Mouse (Mus musculus) MEL (cell line): ENCODE measurements at regions not wholly inside any gene's neighbourhood (a gene's known extent, or its start where the extent isn't known, plus 50 kb on each side); places are given as distances from the start of the nearest gene placed in this dataset.

Experiments
- DNase-seq: peaks from one replicate; pipeline ENCODE4 v3.0.0; 2011; ENCODE audit warnings: low read depth, low spot score
- H3K27ac ChIP-seq: 2 replicates; pipeline ENCODE4 v1.5.1; 2012; ENCODE audit warnings: low read depth, mild to moderate bottlenecking, control low read depth, low read length, moderate library complexity; ENCODE audit not compliant: control insufficient read depth
- H3K27me3 ChIP-seq, 2 experiments: fragments of 150-350 bp in 1 of 2; sonication (generic) in 1 of 2; 2 replicates each; pipeline ENCODE4 v1.6.1; 2012; ENCODE audit warnings: low read length in 2 of 2, mild to moderate bottlenecking in 2 of 2, improper control_type of control experiment in 1 of 2, moderate library complexity in 1 of 2; ENCODE audit not compliant: insufficient read depth in 2 of 2, control insufficient read depth in 1 of 2
- H3K36me3 ChIP-seq, 2 experiments: 2 replicates each; pipeline ENCODE4 v1.6.1; 2012 to 2014; ENCODE audit warnings: low read length in 2 of 2, improper control_type of control experiment in 1 of 2, inconsistent platforms in 1 of 2, mild to moderate bottlenecking in 1 of 2; ENCODE audit not compliant: insufficient read depth in 2 of 2, control insufficient read depth in 1 of 2
- H3K4me1 ChIP-seq, 2 experiments: fragments of 150-350 bp in 1 of 2; sonication (generic) in 1 of 2; 2 replicates each; pipeline ENCODE4 v1.6.1; 2012; ENCODE audit warnings: low read length in 2 of 2, improper control_type of control experiment in 1 of 2, mild to moderate bottlenecking in 1 of 2; ENCODE audit not compliant: insufficient read depth in 2 of 2, control insufficient read depth in 1 of 2
- H3K4me3 ChIP-seq, 2 experiments: fragments of 150-350 bp in 1 of 2; sonication (generic) in 1 of 2; 2 replicates each; pipeline ENCODE4 v1.5.1; 2012; ENCODE audit warnings: low read depth in 2 of 2, low read length in 2 of 2, mild to moderate bottlenecking in 2 of 2, moderate library complexity in 2 of 2, control low read depth in 1 of 2, improper control_type of control experiment in 1 of 2; ENCODE audit not compliant: control insufficient read depth in 1 of 2, insufficient read depth in 1 of 2
- H3K79me2 ChIP-seq: 2 replicates; pipeline ENCODE4 v1.6.1; 2012; ENCODE audit warnings: mild to moderate bottlenecking, low read length, moderate library complexity; ENCODE audit not compliant: control insufficient read depth, poor library complexity, insufficient read depth
- H3K9ac ChIP-seq: 2 replicates; pipeline ENCODE4 v1.6.1; 2012; ENCODE audit warnings: low read depth, mild to moderate bottlenecking, control low read depth, low read length, moderate library complexity; ENCODE audit not compliant: control insufficient read depth, poor library complexity, severe bottlenecking
- H3K9me3 ChIP-seq: fragments of 150-350 bp; sonication (generic); replicated peaks from 2 replicates; pipeline ENCODE4 v1.6.1; 2012; ENCODE audit warnings: mild to moderate bottlenecking, low read length, improper control_type of control experiment, moderate library complexity; ENCODE audit not compliant: insufficient read depth
- BHLHE40 ChIP-seq: IDR thresholded peaks from 2 replicates; pipeline ENCODE4 v1.6.1; 2012; ENCODE audit warnings: low read depth, mild to moderate bottlenecking, inconsistent platforms, low read length, improper control_type of control experiment, borderline replicate concordance
- CTCF ChIP-seq, 3 experiments: IDR thresholded peaks in 2 of 3; conservative IDR thresholded peaks in 1 of 3; 2 replicates each; pipeline ENCODE4 v1.5.1; 2011 to 2012; ENCODE audit warnings: low read length in 3 of 3, low read depth in 2 of 3, mild to moderate bottlenecking in 2 of 3, improper control_type of control experiment in 1 of 3, inconsistent platforms in 1 of 3, mixed read lengths in 1 of 3, moderate library complexity in 1 of 3; ENCODE audit not compliant: control insufficient read depth in 1 of 3, insufficient read depth in 1 of 3, poor library complexity in 1 of 3, severe bottlenecking in 1 of 3
- GABPA ChIP-seq: IDR thresholded peaks from 2 replicates; pipeline ENCODE4 v1.6.1; 2012; ENCODE audit warnings: low read depth, mild to moderate bottlenecking, inconsistent platforms, low read length, improper control_type of control experiment, moderate library complexity
- JUND ChIP-seq: IDR thresholded peaks from 2 replicates; pipeline ENCODE4 v1.6.1; 2011; ENCODE audit warnings: low read depth, mild to moderate bottlenecking, improper control_type of control experiment, low read length
- KAT2A ChIP-seq: conservative IDR thresholded peaks from 2 replicates; pipeline ENCODE4 v1.6.1; 2012; ENCODE audit warnings: low read depth, low read length, improper control_type of control experiment, inconsistent platforms
- MAFK ChIP-seq: IDR thresholded peaks from 2 replicates; pipeline ENCODE4 v1.6.1; 2011; ENCODE audit warnings: low read depth, mild to moderate bottlenecking, low read length, improper control_type of control experiment, borderline replicate concordance
- MEF2A ChIP-seq: IDR thresholded peaks from 2 replicates; pipeline ENCODE4 v1.6.1; 2014; ENCODE audit warnings: low read depth, mild to moderate bottlenecking, inconsistent platforms, low read length, improper control_type of control experiment; ENCODE audit not compliant: poor library complexity, insufficient replicate concordance, severe bottlenecking; ENCODE audit errors: extremely low read depth
- MYB ChIP-seq: IDR thresholded peaks from 2 replicates; pipeline ENCODE4 v1.6.1; 2011; ENCODE audit warnings: mild to moderate bottlenecking, low read depth, low read length, improper control_type of control experiment
- NELFE ChIP-seq: IDR thresholded peaks from 2 replicates; pipeline ENCODE4 v1.6.1; 2011; ENCODE audit warnings: low read depth, low read length, improper control_type of control experiment
- NRF1 ChIP-seq: IDR thresholded peaks from 2 replicates; pipeline ENCODE4 v1.6.1; 2014; ENCODE audit warnings: low read depth, mild to moderate bottlenecking, inconsistent platforms, low read length, improper control_type of control experiment, moderate library complexity; ENCODE audit not compliant: poor library complexity, insufficient read depth, severe bottlenecking
- POLR2AphosphoS2 ChIP-seq: IDR thresholded peaks from 2 replicates; pipeline ENCODE4 v1.6.1; 2011; ENCODE audit warnings: low read length, improper control_type of control experiment
- RAD21 ChIP-seq: IDR thresholded peaks from 2 replicates; pipeline ENCODE4 v1.6.1; 2011; ENCODE audit warnings: mild to moderate bottlenecking, low read depth, low read length, improper control_type of control experiment
- RCOR1 ChIP-seq: IDR thresholded peaks from 2 replicates; pipeline ENCODE4 v1.6.1; 2012; ENCODE audit warnings: low read depth, mild to moderate bottlenecking, inconsistent platforms, low read length, improper control_type of control experiment
- SIN3A ChIP-seq: IDR thresholded peaks from 2 replicates; pipeline ENCODE4 v1.6.1; 2012; ENCODE audit warnings: low read length, improper control_type of control experiment, inconsistent platforms
- SMC3 ChIP-seq: IDR thresholded peaks from 2 replicates; pipeline ENCODE4 v1.6.1; 2011; ENCODE audit warnings: low read depth, low read length, improper control_type of control experiment
- TAL1 ChIP-seq: IDR thresholded peaks from 2 replicates; pipeline ENCODE4 v1.6.1; 2012; ENCODE audit warnings: mild to moderate bottlenecking, inconsistent platforms, low read length, moderate library complexity, mixed read lengths
- TBP ChIP-seq: IDR thresholded peaks from 2 replicates; pipeline ENCODE4 v1.8.0; 2011; ENCODE audit warnings: low read depth, low read length, improper control_type of control experiment
- TCF12 ChIP-seq: IDR thresholded peaks from 2 replicates; pipeline ENCODE4 v1.6.1; 2014; ENCODE audit warnings: low read depth, mild to moderate bottlenecking, inconsistent platforms, low read length, improper control_type of control experiment, moderate library complexity
- ZKSCAN1 ChIP-seq: IDR thresholded peaks from 2 replicates; pipeline ENCODE4 v1.6.1; 2012; ENCODE audit warnings: low read depth, mild to moderate bottlenecking, inconsistent platforms, low read length, improper control_type of control experiment, moderate library complexity
- ZNF384 ChIP-seq: IDR thresholded peaks from 2 replicates; pipeline ENCODE4 v1.6.1; 2012; ENCODE audit warnings: low read depth, mild to moderate bottlenecking, inconsistent platforms, low read length, improper control_type of control experiment

DNA sequence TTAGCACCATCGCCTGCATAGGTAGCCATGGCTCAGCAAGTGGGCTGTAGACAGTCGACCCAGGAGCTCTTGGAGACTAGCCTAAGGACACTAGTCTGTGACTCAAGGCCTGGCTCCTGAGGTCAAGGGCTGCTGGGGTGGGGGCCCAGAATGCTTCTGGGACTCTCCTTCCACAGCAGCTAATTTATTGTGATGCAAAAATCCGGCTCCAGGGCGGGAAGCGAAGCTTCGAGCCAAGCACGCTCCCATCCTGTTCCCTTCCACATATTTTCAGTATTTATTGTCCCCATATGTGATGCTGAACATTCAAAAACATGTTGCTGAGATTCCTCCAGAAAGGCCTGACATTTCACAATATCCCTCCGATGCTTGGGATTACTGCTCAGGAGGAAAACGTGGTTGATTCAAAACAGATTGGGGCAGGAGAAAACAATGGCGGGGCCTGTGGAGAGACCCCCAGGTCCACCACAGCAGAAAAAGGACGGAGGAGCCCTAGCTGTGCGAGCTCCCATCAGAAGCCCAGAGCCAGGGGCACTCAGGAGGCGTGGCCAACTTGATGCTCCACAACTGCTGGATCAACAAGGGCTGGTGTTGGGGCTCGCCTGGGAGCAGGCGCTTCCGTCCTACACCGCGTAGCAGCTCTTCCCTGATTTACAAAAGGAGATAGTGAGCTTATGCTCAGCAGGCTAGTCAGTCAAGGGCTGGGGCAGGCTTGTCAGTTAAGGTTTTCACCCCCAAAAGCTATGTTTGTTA, 73.4 kb downstream of the Inhbb start:
- no peaks in the 10 kb centered on the region for H3K79me2 ChIP-seq
- H3K27me3 ChIP-seq = no peaks in the 10 kb centered on the region
- no peaks in the 10 kb centered on the region for H3K36me3 ChIP-seq
- TF ChIP-seq MAFK = no peak
- no peak for TF ChIP-seq JUND
- TF ChIP-seq SIN3A = no peak
- H3K9me3 ChIP-seq = no peaks in the 10 kb centered on the region
- no peak overlapping the region for H3K9ac ChIP-seq
- no peak overlapping the region for H3K4me3 ChIP-seq
- no peaks in the 10 kb centered on the region for H3K4me1 ChIP-seq
- H3K27ac ChIP-seq = no peak overlapping the region
- no peak for DNase-seq

DNA sequence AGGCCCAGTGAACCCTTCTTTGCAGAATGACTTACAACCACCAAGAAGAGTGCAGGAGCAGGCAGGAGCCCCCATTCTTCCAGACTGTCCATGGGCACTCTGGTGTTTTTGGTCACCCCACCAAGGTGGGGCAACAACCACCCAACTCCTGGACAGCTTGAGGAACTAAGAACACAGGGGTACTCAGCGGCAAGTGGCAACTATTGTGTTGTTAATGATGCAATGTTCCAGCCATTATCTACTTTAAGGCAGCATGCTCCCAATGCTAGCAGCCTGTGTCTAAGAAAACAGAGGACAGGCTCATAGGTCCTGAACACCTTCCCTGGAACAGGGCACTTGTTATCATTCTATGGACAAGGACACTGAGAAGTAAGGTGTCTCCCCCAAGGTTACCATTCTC, 74.3 kb downstream of the Inhbb start:
- DNase-seq = no peak
- TF ChIP-seq RCOR1 (no peak), TBP (no peak), ZKSCAN1 (no peak), GABPA (no peak), TAL1 (no peak), POLR2AphosphoS2 (no peak), ZNF384 (no peak), SMC3 (no peak), NELFE (no peak), MYB (no peak), BHLHE40 (no peak), RAD21 (no peak), NRF1 (no peak), CTCF (IDR thresholded peaks at IDR 0.05 in 2 of 3, conservative IDR thresholded peaks at IDR 0.05 in 1 of 3; ENCODE audit: control insufficient read depth in 1 of 3, insufficient read depth in 1 of 3, low read depth in 2 of 3, low read length in 3 of 3, poor library complexity in 1 of 3, severe bottlenecking in 1 of 3) (no peak), KAT2A (no peak), MEF2A (no peak), TCF12 (no peak)

More for the DNA sequence above, 74.3 kb downstream of the Inhbb start:
- Histone ChIP-seq H3K4me3 (no peak overlapping the region), H3K36me3 (no peaks in the 10 kb centered on the region), H3K27ac (no peak overlapping the region), H3K9ac (no peak overlapping the region), H3K27me3 (no peaks in the 10 kb centered on the region), H3K79me2 (no peaks in the 10 kb centered on the region), H3K9me3 (no peaks in the 10 kb centered on the region), H3K4me1 (no peaks in the 10 kb centered on the region)
